Mouse (Mus musculus) forebrain, embryonic 13.5 days (tissue): ENCODE measurements around the gene Pnkd. TPM values are rescaled to one million over a fixed set of nuclear protein-coding genes. Genes with fewer than 3 reads are reported as not detected.
"Not testable (repeated sequence)": the region's sequence is repeated elsewhere in the genome, so short reads cannot be mapped to it uniquely, and the experiment has no call there.

Experiments used
- ATAC-seq: fragments of 200-750 bp; cut with Nextera tagmentation; 2 replicates; pipeline ENCODE4 v1.8.0; 2017
- H3K27ac ChIP-seq: fragments of 300-500 bp; sonication (generic); 2 replicates; pipeline ENCODE4 v1.5.1; 2015; ENCODE audit warnings: inconsistent platforms, mild to moderate bottlenecking, moderate library complexity
- H3K27me3 ChIP-seq: fragments of 300-500 bp; sonication (generic); 2 replicates; pipeline ENCODE4 v1.6.1; 2015; ENCODE audit warnings: mild to moderate bottlenecking, inconsistent platforms
- H3K36me3 ChIP-seq: fragments of 300-500 bp; sonication (generic); 2 replicates; pipeline ENCODE4 v1.6.1; 2015; ENCODE audit warnings: mild to moderate bottlenecking, inconsistent platforms; ENCODE audit not compliant: poor library complexity, severe bottlenecking
- H3K4me1 ChIP-seq: fragments of 300-500 bp; sonication (generic); 2 replicates; pipeline ENCODE4 v1.6.1; 2015; ENCODE audit warnings: inconsistent platforms
- H3K4me2 ChIP-seq: fragments of 300-500 bp; sonication (generic); 2 replicates; pipeline ENCODE4 v1.6.1; 2015; ENCODE audit warnings: inconsistent platforms, mild to moderate bottlenecking, moderate library complexity
- H3K4me3 ChIP-seq: fragments of 300-500 bp; sonication (generic); 2 replicates; pipeline ENCODE4 v1.5.1; 2015; ENCODE audit warnings: mild to moderate bottlenecking, inconsistent platforms
- H3K9ac ChIP-seq: fragments of 300-500 bp; sonication (generic); 2 replicates; pipeline ENCODE4 v1.6.1; 2015; ENCODE audit warnings: mild to moderate bottlenecking, inconsistent platforms
- H3K9me3 ChIP-seq: fragments of 300-500 bp; sonication (generic); replicated peaks from 2 replicates; pipeline ENCODE4 v1.6.1; 2016; ENCODE audit warnings: inconsistent platforms
- WGBS: fragments of 180-500 bp; shearing (Covaris S2); methylation state at CpG from one replicate; pipeline ENCODE4 v1.1.7; 2015; 5-methylcytosine and 5-hydroxymethylcytosine counted together
- polyA plus RNA-seq: library from polyadenylated mRNA; unstranded; fragments of >200 nt; fragmentation: Nextera tagmentation; extraction: Ambion mirVana; gene quantifications from 2 replicates; pipeline ENCODE4 v1.2.1, GENCODE M21; 2015

Pnkd gene
- polyA plus RNA-seq, 1 experiment from 2014 or later, result 94.5 TPM

DNA sequence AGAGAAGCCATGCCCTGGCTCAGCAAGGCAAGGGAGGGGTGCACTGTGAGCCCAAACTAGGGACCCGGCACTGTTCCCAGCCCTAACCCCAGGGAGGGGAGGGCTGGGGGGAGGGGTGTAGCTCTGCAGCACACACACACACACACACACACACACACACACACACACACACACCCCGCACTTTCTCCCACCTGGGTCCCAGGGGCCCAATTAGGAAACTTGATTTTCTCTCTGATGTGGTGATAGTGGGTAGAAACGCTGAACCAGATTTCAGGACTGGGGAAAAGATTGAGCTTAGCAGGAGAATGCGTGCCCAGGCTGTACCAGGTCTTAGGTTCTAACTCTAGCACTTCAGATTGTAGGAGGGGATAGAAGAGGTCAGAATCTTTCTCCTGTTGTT is 53.9 kb downstream of the Pnkd start:
- Histone ChIP-seq H3K27me3 (no peaks in the 10 kb centered on the region), H3K27ac (no peak overlapping the region), H3K9ac (no peak overlapping the region), H3K4me2 (no peak overlapping the region), H3K4me1 (peaks cover 6% of the 10 kb centered on the region), H3K9me3 (no peaks in the 10 kb centered on the region), H3K4me3 (no peak overlapping the region), H3K36me3 (no peaks in the 10 kb centered on the region)
- 92% methylated on average over 4 of the region's 4 CpGs for WGBS
- no peak for ATAC-seq

GRCm38 (mm10) chr1:74339917-74340316 is 55.2 kb downstream of the Pnkd start:
- 0 out of 2 replicates have a peak, but pooled peaks cover 4% of the 10 kb centered on the region for H3K4me1 ChIP-seq
- no peaks in the 10 kb centered on the region for H3K9me3 ChIP-seq
- ATAC-seq, result no peak
- H3K4me2 ChIP-seq, result no peak overlapping the region
- no peak overlapping the region for H3K27ac ChIP-seq
- H3K4me3 ChIP-seq, result no peak overlapping the region
- H3K9ac ChIP-seq, result no peak overlapping the region
- no peaks in the 10 kb centered on the region for H3K36me3 ChIP-seq
- 91% methylated on average over 9 of the region's 9 CpGs for WGBS
- no peaks in the 10 kb centered on the region for H3K27me3 ChIP-seq

DNA sequence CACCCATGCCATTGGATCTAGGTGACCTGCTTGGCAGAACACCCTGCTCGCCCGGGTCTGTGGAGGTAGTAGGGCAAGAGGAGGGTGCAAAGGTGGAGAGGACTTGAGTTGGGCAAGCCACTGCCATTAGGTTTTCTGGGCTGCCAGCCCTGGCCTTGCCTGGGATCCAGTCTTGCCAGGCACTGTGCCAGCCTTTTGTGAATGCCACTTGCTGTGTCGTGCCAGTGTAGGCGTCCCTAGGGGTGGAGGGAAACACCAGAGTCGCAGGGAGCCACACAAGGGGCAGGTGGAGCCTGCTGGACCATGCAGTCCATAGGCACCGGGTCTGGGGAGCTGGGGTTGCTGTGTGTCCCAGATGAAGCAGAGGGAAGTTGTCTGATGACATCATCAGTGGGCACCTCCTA is 55.6 kb downstream of the Pnkd start:
- Histone ChIP-seq H3K4me1 (0 out of 2 replicates have a peak, but pooled peaks cover 4% of the 10 kb centered on the region), H3K4me3 (no peak overlapping the region), H3K27me3 (no peaks in the 10 kb centered on the region), H3K4me2 (no peak overlapping the region), H3K9me3 (no peaks in the 10 kb centered on the region), H3K9ac (no peak overlapping the region), H3K36me3 (no peaks in the 10 kb centered on the region), H3K27ac (no peak overlapping the region)
- WGBS, result 85% methylated on average over 6 of the region's 6 CpGs
- peak; percentile 36; the same call in 1 of the 2 replicates for ATAC-seq

DNA sequence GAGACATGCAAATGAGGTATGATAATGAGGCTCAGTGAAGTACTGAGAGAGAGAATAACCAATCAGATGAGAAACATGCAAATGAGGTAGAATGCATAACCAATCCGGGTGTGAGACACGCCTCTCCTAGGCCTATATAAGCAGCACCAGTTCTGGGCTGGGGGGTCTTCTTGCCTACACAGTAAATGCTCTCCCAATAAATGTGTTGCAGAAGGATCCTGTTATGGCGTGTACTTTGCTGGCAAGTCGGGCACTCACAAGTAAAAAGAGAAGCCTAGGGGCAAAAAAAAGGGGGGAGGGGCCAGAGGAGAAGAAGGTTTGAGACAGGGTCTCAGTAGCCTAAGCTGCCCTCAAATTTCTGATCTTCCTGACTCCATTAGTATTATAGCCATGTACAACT is 56.3 kb downstream of the Pnkd start:
- not testable (repeated sequence) for H3K4me3 ChIP-seq, H3K9me3 ChIP-seq, H3K27me3 ChIP-seq, ATAC-seq, H3K4me1 ChIP-seq, H3K9ac ChIP-seq, H3K4me2 ChIP-seq, H3K27ac ChIP-seq, H3K36me3 ChIP-seq
- WGBS, result 97% methylated on average over 4 of the region's 4 CpGs

DNA sequence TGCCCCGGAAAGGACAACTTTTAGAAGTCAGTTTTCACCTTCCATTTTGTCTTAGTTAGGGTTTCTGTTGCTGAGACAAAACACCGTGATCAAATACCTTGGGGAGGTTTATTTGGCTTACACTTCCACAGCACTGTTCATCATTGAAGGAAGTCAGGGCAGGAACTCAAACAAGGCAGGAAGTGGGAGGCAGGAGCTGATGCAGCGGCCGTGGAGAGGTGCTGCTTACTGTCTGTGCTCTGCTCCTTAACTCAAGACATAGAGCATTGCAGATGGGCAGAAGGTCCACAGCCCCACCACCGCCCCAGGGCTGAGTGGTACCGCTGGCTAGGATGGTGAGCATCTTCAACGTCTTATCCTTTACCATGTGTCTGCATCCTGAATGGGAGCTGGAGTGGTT is 57.2 kb downstream of the Pnkd start:
- H3K9me3 ChIP-seq, result no peaks in the 10 kb centered on the region
- no peak overlapping the region for H3K4me3 ChIP-seq
- H3K4me2 ChIP-seq, result no peak overlapping the region
- H3K27ac ChIP-seq, result no peak overlapping the region
- no peak for ATAC-seq
- H3K4me1 ChIP-seq, result 0 out of 2 replicates have a peak, but pooled peaks cover 4% of the 10 kb centered on the region
- 96% methylated on average over 7 of the region's 7 CpGs for WGBS
- no peaks in the 10 kb centered on the region for H3K27me3 ChIP-seq
- no peaks in the 10 kb centered on the region for H3K36me3 ChIP-seq
- no peak overlapping the region for H3K9ac ChIP-seq

- ATAC-seq, result no peak
- H3K27ac ChIP-seq, result no peak overlapping the region
- H3K9ac ChIP-seq, result no peak overlapping the region
- peaks cover under 1% of the 10 kb centered on the region; the same call in 1 of the 2 replicates for H3K36me3 ChIP-seq
- H3K4me2 ChIP-seq, result no peak overlapping the region
- 100% methylated on average over 1 of the region's 1 CpGs for WGBS
- no peaks in the 10 kb centered on the region for H3K27me3 ChIP-seq
- H3K4me3 ChIP-seq, result no peak overlapping the region
- H3K9me3 ChIP-seq, result no peaks in the 10 kb centered on the region
- 0 out of 2 replicates have a peak, but pooled peaks cover 4% of the 10 kb centered on the region for H3K4me1 ChIP-seq
These were observed 57.6 kb downstream of the Pnkd start for GRCm38 (mm10) chr1:74342308-74342707.

- WGBS, result 52% methylated on average over 5 of the region's 5 CpGs
- Histone ChIP-seq H3K4me1 (0 out of 2 replicates have a peak, but pooled peaks cover 4% of the 10 kb centered on the region), H3K9ac (no peak overlapping the region), H3K27ac (no peak overlapping the region), H3K4me3 (no peak overlapping the region), H3K27me3 (no peaks in the 10 kb centered on the region), H3K36me3 (peaks cover 6% of the 10 kb centered on the region; the same call in 1 of the 2 replicates), H3K4me2 (no peak overlapping the region), H3K9me3 (no peaks in the 10 kb centered on the region)
- ATAC-seq, result no peak
These were observed 58.4 kb downstream of the Pnkd start for GRCm38 (mm10) chr1:74343161-74343560.

DNA sequence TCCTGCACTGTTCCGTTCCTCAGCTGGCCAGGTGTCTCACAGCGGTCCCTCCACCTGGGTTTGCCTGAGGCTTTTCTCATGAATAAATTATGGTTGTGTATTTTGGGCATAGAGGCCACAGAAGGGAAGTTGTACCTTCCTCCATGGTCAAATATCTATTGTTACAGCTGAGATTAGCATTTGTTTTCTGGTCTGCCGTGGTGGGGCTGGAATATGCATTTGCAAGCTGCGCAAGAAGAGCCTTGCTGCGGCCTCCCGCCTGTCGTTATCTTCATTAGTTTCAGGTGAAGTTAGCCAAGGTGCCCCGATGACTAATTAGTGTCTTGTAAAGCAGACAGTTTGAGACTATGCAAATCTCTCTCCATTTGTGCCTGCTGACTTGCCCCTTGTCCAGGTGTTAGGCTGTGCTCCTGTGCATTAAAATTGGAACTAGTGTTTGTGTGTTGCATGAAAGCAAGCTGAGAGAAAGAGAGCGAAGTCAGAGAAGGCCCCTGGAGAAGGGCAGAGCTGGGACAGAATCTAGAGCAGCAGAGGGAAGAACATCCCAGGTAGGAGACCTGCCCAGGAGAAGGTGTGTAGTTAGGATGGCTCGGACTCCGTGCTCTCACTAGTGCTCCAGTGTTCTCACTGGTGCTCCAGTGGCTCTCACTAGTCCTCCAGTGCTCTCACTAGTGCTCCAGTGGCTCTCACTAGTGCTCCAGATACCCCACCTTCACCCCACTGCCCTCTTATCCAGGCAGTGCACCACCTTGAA is 59.6 kb downstream of the Pnkd start:
- H3K9me3 ChIP-seq, result no peaks in the 10 kb centered on the region
- H3K9ac ChIP-seq, result no peak overlapping the region
- no peak overlapping the region for H3K4me3 ChIP-seq
- no peak overlapping the region for H3K4me2 ChIP-seq
- H3K27me3 ChIP-seq, result no peaks in the 10 kb centered on the region
- 0 out of 2 replicates have a peak, but pooled peaks cover 4% of the 10 kb centered on the region for H3K4me1 ChIP-seq
- H3K27ac ChIP-seq, result no peak overlapping the region
- peaks cover 16% of the 10 kb centered on the region for H3K36me3 ChIP-seq
- 74% methylated on average over 11 of the region's 11 CpGs for WGBS
- ATAC-seq, result no peak

DNA sequence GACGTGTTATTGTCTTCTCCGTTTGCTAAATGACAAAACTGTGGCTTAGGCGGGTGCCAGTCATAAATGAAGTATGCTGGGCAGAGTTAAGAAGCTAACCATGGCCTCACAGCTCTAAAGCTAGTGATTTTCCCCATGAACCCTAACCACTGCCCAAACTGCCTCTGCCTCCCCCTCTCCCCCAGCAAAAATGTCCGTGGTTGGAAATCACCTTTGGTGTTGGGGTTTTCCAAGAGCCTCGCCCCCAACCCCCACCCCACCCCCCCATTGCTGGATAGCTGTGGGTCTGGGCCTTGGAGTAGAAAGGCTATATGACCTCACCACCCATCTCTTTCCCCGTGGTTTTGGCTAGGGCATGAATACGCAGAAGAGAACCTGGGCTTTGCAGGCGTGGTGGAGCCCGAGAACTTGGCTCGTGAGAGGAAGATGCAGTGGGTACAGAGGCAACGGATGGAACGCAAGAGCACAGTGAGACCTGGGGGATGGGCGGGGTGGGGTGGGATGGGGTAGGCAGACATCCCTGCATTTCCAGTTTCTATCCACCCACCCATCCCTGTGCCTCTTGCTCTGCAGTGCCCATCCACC is 66.5 kb downstream of the Pnkd start:
- Histone ChIP-seq H3K27me3 (no peaks in the 10 kb centered on the region), H3K27ac (no peak overlapping the region), H3K36me3 (peaks cover 53% of the 10 kb centered on the region), H3K9ac (no peak overlapping the region), H3K4me3 (no peak overlapping the region), H3K4me2 (no peak overlapping the region), H3K4me1 (no peaks in the 10 kb centered on the region), H3K9me3 (no peaks in the 10 kb centered on the region)
- WGBS, result 96% methylated on average over 10 of the region's 13 CpGs
- ATAC-seq, result no peak

DNA sequence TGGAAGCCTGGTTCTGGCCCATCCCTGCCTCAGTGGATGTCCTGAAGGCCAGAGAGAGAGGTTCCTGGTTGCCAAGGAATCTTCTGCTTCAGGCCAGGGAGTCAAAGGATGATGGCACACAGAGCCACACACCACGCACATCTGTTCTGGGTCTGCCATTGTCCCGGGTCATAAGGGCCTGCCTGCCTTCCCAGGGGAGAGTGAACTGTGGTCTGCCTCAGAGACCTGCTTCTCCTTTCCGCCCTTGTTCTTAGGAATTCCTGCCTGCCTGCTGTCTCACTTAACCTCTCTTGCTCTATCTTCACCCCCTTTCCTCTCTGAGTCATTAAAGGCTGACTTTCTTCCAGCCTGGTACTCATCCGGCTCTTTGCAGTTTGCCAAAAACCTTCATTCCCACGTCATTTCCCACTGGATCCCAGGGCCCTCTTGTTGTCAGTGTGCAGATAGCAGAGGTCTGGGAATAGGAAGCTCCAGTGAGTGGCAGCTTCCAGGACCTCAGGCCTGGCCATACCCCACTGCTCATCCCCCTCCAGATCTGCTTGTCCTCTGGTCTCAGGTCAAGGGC is 67.9 kb downstream of the Pnkd start:
- Histone ChIP-seq H3K9ac (no peak overlapping the region), H3K36me3 (peaks cover 49% of the 10 kb centered on the region), H3K4me3 (no peak overlapping the region), H3K9me3 (no peaks in the 10 kb centered on the region), H3K4me1 (no peaks in the 10 kb centered on the region), H3K27me3 (no peaks in the 10 kb centered on the region), H3K4me2 (no peak overlapping the region), H3K27ac (no peak overlapping the region)
- 89% methylated on average over 5 of the region's 5 CpGs for WGBS
- no peak for ATAC-seq

- H3K36me3 ChIP-seq, result peaks cover 44% of the 10 kb centered on the region
- WGBS, result 92% methylated on average over 9 of the region's 9 CpGs
- ATAC-seq, result no peak
- H3K4me1 ChIP-seq, result no peaks in the 10 kb centered on the region
- no peaks in the 10 kb centered on the region for H3K9me3 ChIP-seq
- no peak overlapping the region for H3K27ac ChIP-seq
- no peak overlapping the region for H3K4me3 ChIP-seq
- no peaks in the 10 kb centered on the region for H3K27me3 ChIP-seq
- no peak overlapping the region for H3K4me2 ChIP-seq
- no peak overlapping the region for H3K9ac ChIP-seq
These were observed 68.9 kb downstream of the Pnkd start for GRCm38 (mm10) chr1:74353453-74354229.

GRCm38 (mm10) chr1:74357531-74357930 is 72.8 kb downstream of the Pnkd start:
- Histone ChIP-seq H3K27ac (no peak overlapping the region), H3K36me3 (peaks cover 13% of the 10 kb centered on the region), H3K27me3 (no peaks in the 10 kb centered on the region), H3K4me1 (peaks cover 6% of the 10 kb centered on the region; the same call in 1 of the 2 replicates), H3K4me3 (no peak overlapping the region), H3K9ac (no peak overlapping the region), H3K4me2 (no peak overlapping the region), H3K9me3 (no peaks in the 10 kb centered on the region)
- no peak for ATAC-seq
